In the genomic region with DNA sequence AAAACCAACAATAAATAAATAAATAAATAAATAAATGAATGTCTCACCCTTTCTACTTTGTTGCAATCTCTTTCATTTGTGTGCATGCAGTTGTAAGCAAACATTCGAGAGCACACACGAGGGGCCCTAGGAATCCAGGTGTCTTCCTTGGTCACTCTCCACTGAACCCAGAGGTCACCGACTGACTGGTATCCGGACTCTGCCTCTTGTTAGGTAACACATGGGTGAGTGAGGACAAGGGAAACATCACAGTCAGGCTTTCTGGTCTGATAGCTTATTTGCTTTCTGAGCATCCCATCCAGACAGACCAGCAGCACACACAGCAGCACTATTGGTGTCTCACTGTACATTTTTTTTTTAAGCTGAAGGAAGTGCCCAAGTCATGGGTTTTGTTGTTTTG, we compare ENCODE assay signal across 15 mouse cellular contexts.
"Had no signal": no experiment of that assay in that cellular context is flagged by ENCODE, and none has a peak within 500 bp of the region (broad histone marks: within the 10 kb centered on the region; RNA-seq: fewer than 3 reads in every experiment).

No protein-coding gene starts in this region.

- H3K27me3 ChIP-seq: hindbrain, embryonic 15.5 days; limb, embryonic 15.5 days; midbrain, embryonic 13.5 days; neural tube, embryonic 15.5 days had no signal

- ATAC-seq: intestine, embryonic 16.5 days; lung, postnatal 0 days; midbrain, embryonic 13.5 days had no signal

- H3K4me3 ChIP-seq: hindbrain, embryonic 15.5 days; limb, embryonic 15.5 days; midbrain, embryonic 13.5 days; myocyte; neural tube, embryonic 15.5 days had no signal

- DNase-seq: layer of hippocampus, adult 9-11 months; layer of hippocampus, postnatal 36 days; lung, adult 2 months; lung, postnatal 36 days; right cerebral cortex, postnatal 4 days; spleen, adult 18-20 months; thymus, adult 18-20 months; thymus, postnatal 14 days had no signal

- H3K9me3 ChIP-seq: hindbrain, embryonic 15.5 days; limb, embryonic 15.5 days; midbrain, embryonic 13.5 days; neural tube, embryonic 15.5 days had no signal

- H3K9ac ChIP-seq: hindbrain, embryonic 15.5 days; limb, embryonic 15.5 days; midbrain, embryonic 13.5 days; neural tube, embryonic 15.5 days had no signal

- H3K4me2 ChIP-seq: hindbrain, embryonic 15.5 days; limb, embryonic 15.5 days; midbrain, embryonic 13.5 days; neural tube, embryonic 15.5 days had no signal

- H3K4me1 ChIP-seq: hindbrain, embryonic 15.5 days; midbrain, embryonic 13.5 days; neural tube, embryonic 15.5 days had no signal

- H3K27ac ChIP-seq: hindbrain, embryonic 15.5 days; limb, embryonic 15.5 days; midbrain, embryonic 13.5 days; neural tube, embryonic 15.5 days had no signal
